Mouse (Mus musculus) cerebellum, adult 2 months (tissue): ENCODE results near the gene Ahsg.

Source experiments
- CTCF ChIP-seq: fragments of 200-500 bp; IDR thresholded peaks from 2 replicates; pipeline ENCODE4 v1.5.1; 2011; ENCODE audit warnings: low read depth, mild to moderate bottlenecking, control low read depth, low read length, moderate library complexity, borderline replicate concordance; ENCODE audit not compliant: insufficient read depth
- POLR2A ChIP-seq: fragments of 200-500 bp; IDR thresholded peaks from 2 replicates; pipeline ENCODE4 v1.6.1; 2011; ENCODE audit warnings: low read length, control low read depth, borderline replicate concordance; ENCODE audit not compliant: insufficient read depth

DNA sequence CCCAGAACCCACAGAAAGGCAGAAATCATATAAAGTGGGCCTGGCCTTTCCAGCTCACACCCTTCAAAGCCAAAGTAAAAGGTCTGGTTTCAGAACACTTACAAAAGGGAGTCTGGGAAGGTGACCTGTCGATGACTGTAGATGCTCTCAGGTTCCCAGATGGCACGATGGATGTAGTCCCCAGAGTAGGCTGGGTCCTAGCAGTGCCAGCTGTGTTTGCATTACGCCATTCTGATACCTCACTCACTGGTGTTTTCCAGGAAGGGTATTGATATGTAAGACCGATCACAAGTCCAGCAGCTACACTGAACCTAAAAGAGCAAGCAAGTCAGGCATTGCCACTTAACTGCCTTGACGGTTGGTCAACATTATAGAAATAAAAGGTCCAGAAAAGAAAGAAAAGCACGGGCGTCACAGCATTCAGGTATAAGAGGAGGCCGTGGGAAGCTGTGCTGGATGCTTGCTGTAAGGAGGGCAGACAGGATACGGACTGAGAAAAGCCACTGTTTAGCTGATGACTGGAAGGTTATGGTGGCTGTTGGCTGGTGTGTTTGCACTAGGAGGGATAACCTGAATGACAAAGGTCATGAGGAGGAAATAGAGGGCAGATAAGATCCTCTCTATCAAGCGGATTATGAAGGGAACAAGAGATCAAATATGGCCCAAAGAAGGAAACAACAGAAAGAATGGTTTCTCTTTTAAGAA lies 8.9 kb downstream of the Ahsg start:
- TF ChIP-seq POLR2A (no peak), CTCF (no peak)
